Mouse (Mus musculus) kidney, adult 18-20 months (tissue): ENCODE data around the gene Myo18a.
"Not testable (repeated sequence)": the region's sequence is repeated elsewhere in the genome, so short reads cannot be mapped to it uniquely, and the experiment has no call there.

Experiments used
- DNase-seq: peaks from one replicate; pipeline ENCODE4 v3.0.0; 2021

Gene Myo18a

DNA sequence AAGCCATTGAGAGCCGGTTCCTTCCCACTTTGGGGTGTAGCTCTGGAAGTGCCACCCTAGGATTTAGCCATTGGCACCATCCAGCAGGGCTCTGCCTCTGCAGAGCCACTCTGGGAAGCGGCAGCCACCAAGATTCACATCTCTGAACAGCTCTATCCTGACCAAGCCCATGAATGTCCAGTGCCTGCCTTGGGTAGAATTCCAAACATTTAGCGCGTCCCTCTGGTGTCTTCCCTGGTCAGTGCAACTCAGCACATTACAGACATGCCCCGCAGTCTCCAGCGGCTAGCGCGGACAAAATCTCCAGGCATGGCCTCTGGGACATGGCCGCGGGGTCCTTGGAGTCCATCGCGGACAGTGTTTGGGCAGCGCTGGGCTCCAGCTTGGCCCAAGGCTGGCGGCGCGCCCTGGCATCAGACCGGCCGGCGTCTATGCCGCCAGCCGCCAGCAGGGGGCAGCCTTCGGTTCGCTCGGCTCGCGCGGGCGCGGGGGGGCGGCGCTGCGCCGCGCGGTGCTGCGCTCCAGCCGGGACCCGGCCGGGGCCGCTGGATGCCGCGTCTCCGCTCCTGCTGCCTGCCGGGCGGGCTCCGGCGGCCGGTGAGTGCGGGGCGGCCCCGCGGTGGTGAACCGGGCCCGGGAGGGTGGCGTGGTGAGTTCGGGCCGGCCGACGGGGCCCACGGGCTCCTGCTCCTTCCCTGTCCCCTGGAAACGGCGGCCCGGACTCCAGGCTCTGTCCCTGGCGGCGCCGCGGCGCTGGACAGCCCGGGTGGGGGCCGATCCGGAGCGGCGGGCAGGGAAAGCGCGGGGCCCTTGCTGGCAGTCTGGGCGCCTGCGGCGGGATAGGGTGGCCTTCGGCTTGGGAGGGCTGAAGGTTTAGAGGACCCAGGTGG is at the start of gene Myo18a:
Gene Myo18a, plus strand, starts transcription at position 464 of the 890 bp plus-strand sequence.
- DNase-seq = peak; percentile 91

- no peak for DNase-seq
Observed at GRCm38 (mm10) chr11:77713736-77714135, 49.3 kb upstream of the Myo18a start.

DNA sequence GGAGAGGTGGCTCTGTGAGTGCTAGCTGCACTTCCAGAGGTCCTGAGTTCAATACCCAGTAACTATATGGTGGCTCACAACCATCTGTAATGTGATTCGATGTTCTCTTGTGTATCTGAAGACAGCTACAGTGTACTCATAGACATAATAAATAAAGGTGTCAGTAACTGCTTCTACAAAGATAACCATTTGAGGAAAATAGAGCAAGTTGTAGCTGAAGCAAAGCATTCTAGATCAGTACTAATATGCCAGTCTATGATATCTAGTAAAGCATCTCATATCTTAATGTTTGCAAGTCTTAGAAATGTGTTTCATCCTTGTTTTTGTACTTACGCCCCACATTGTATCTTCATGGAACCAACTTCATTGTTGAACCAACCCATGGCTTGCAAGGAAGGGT is 44.0 kb upstream of the Myo18a start:
- DNase-seq = no peak

- no peak for DNase-seq
Observed at GRCm38 (mm10) chr11:77721389-77721788, 41.7 kb upstream of the Myo18a start.

DNA sequence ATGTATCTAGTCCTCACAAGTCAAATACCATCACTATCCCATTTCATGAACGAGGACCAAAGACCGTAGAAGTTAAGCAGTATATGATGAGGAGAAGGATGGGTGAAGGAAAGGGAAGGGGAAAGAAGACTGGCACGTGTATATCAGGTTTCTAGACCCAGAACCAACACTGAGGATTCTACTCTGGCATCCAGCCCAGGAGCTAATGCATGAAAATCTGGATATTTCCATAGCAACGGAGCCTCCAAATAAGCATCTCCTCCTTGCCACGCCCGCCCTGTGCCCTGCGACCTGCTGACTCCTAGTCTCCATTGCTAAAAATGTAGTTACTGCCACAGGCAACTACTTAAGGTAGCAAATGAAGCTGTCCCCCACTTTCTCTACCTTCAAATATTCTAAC is 38.3 kb upstream of the Myo18a start:
- no peak for DNase-seq

DNA sequence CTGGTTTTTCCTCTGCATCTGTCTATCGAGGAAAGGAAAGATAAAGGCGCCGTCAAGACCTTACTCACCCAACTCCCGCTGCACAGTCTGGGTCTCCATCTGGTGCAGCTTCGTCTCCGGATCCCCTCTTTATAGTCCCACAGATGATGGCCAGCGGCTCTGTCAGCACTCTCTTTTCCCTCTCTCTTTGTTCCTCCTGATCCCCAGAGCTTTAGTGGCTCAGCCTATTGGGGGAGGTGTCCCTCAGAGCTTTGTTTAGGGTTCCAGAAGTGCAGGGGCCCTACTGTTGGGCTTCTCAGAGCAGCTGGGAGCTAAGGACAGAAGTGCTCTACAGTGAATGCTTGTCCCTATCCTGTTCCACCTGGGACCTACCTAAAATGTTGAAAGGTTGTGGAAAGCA is 37.9 kb upstream of the Myo18a start, which contains the start of gene Cryba1:
Gene Cryba1, minus strand, starts transcription at position 101 of the 400 bp plus-strand sequence.
- DNase-seq = no peak

DNA sequence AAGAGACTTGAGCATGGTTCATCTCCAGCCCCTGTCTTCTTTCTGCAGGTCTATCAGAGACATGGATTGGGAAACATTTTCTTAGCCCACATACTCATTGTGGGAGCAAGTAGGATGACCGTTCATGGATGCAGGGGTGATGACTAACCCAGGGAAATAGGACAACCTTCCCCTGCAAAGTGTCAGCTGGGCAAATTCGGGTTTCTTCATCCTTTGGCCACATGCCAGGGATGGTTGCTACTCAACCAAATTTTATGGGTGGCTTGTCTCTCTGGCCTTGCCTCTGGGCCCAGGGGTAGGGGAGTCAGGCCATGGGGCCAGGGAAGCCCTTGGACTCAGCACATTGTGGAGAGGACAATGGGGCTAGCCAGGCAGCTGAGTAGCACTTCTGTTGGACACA is 34.5 kb upstream of the Myo18a start:
- DNase-seq = no peak

- DNase-seq = peak; percentile 89
Observed at GRCm38 (mm10) chr11:77737289-77737688, 25.8 kb upstream of the Myo18a start.

DNA sequence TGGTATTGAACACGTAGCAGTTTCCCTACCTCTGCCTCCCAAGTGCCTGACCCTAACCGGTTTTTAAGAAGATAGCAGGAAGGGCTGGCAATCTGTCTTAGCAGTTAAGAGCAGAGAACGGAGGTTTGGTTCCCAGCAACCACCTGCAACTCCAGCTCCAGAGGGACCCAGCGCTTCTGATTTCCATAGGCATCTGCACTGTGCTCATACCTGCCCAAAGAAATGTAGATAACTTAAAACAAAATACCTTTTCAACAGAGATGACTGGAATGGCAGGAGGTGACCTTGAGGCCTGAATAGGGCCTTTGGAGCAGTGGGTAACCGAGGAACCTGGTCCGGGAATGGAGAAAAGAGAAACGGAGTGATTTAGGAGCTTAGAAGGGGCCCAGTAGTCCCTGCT is 24.5 kb upstream of the Myo18a start:
- DNase-seq = no peak

GRCm38 (mm10) chr11:77743966-77744365 is 19.1 kb upstream of the Myo18a start:
- DNase-seq = peak; percentile 63

DNA sequence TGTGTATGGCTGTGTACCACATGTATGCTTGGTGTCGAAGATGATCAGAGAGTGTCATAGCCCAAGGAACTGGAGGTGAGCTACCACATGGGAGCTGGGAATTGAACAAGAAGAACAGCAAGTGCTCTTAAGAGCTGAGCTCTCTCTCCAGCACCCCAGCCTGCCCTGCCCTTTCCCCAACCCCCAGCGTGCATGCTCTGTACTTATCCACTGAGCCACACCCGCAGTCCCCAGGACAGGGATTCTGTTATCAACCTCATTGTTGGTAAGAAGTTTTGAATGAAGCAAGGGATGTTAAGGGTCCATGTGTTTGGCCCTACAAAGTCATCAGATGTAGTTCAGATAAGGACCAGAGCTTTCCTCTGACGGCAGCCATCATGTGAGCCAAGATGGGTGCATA is 16.4 kb upstream of the Myo18a start:
- no peak for DNase-seq

- DNase-seq = not testable (repeated sequence)
Observed at GRCm38 (mm10) chr11:77747103-77747502, 15.9 kb upstream of the Myo18a start.

GRCm38 (mm10) chr11:77748996-77749395 is 14.1 kb upstream of the Myo18a start:
- no peak for DNase-seq

- no peak for DNase-seq
Observed at GRCm38 (mm10) chr11:77752525-77752924, 10.5 kb upstream of the Myo18a start.

DNA sequence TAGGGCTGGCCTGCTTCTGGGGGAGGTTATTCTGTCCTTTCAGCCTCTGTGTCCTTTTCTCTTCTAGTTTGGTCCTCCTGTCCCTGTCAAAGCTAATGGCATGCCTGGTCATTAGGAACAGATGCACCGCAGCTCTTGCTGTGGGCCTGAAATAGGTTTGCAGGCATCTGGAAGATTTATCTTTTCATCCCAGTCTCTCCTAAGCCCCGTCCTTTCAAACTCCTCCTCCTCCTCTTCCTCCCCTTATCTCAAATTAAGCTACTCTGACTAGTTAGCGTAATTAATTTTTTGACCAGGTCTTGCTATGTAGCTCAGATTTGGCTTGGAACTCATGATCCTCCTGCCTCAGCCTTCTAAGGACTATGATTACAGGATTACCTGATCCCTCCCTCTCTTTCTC is 9.6 kb upstream of the Myo18a start:
- DNase-seq = no peak

GRCm38 (mm10) chr11:77760031-77760430 is 3.0 kb upstream of the Myo18a start:
- no peak for DNase-seq

GRCm38 (mm10) chr11:77763673-77764340 is 761 bp downstream of the Myo18a start:
- peak; percentile 91 for DNase-seq

GRCm38 (mm10) chr11:77764694-77765458 is 1.8 kb downstream of the Myo18a start:
- DNase-seq = no peak

GRCm38 (mm10) chr11:77765459-77765777 is 2.4 kb downstream of the Myo18a start:
- DNase-seq = peak; percentile 70

DNA sequence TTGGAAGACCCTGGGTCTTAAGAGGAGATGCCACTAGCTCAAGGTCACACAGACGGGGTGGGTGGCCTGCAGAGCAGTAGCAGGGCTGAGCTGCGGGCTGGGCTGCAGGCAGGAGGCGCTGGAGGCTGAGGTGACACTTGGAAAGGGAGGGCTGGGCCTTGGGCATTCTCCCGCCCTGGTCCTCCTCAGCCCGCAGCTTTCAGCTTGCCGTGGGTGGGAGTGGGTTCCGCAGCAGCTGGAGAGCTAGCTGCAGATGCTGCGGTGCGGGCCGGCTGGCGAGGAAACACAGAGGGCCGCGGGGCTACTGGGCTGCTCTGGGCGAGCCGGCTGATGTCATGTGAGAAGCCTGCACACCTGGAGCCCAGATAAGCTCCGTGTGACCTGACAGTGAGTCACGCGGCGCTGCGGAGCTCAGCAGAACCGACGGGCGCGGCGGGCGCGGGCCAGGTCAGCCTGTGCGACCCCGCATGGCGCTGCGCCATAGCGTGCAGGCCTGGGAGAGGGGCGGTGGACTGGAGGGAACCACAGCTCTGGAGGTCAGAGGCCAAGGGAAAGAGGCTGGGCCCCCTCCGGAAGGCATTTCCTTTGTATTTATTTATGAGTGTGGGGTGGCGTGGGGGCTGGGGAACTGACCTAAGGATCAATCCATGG is 3.4 kb downstream of the Myo18a start:
- DNase-seq = peak; percentile 83

DNA sequence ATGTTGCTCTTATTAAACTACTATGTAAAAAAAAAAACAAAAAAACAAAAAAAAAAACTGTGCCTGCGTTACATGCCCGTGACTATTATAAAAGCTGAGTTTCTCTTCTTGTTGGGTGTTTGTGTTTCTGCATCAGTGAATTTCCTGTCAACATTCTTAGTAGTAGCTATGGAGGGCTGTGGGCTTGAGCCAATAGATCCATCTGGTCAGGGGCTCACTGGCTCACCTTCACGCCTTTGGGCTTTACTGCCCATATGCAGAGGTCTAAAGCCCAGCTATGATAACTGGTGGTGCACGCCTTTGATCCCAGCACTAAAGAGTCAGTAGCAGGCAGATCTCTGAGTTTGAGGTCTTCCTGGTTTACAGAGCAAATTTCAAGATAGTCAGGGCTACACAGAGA is 6.5 kb downstream of the Myo18a start:
- DNase-seq = no peak

DNA sequence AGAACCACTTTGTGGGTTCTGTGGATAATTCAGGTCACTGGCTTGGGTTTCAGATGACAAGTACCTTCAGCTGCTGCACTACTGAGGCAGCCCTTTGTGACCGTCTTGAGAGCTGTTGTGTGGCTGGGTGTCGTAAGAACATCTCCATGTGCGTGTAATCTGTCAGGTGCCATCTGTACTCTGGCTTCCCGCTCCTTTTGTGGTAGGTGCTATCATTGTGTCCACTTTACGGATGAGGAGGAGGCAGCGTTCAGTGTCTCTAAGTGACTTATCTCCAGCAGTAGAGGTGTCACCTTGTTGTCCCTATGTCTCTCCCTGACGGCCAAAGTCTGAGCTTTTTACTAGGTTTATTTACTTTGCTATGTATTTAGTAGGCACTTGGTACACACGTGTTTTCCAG is 7.3 kb downstream of the Myo18a start:
- no peak for DNase-seq
